Mouse (Mus musculus) forebrain, embryonic 12.5 days (tissue): ENCODE data around the gene 1600002K03Rik. TPM values are rescaled to one million over a fixed set of nuclear protein-coding genes. Genes with fewer than 3 reads are reported as not detected.
A peak's percentile ranks its signal among the peaks of the same experiment; 100 is the strongest.
"Not testable (repeated sequence)": the region's sequence is repeated elsewhere in the genome, so short reads cannot be mapped to it uniquely, and the experiment has no call there.

Source experiments
- ATAC-seq: fragments of 200-750 bp; cut with Nextera tagmentation; 2 replicates; pipeline ENCODE4 v1.8.0; 2017; ENCODE audit warnings: moderate TSS enrichment; ENCODE audit not compliant: low FRiP score
- H3K27ac ChIP-seq: fragments of 300-500 bp; sonication (generic); 2 replicates; pipeline ENCODE4 v1.5.1; 2016; ENCODE audit warnings: mild to moderate bottlenecking
- H3K27me3 ChIP-seq: fragments of 300-500 bp; sonication (generic); 2 replicates; pipeline ENCODE4 v1.6.1; 2016; ENCODE audit warnings: mild to moderate bottlenecking
- H3K36me3 ChIP-seq: fragments of 300-500 bp; sonication (generic); replicated peaks from 2 replicates; pipeline ENCODE4 v1.6.1; 2016; ENCODE audit warnings: mild to moderate bottlenecking
- H3K4me1 ChIP-seq: fragments of 300-500 bp; sonication (generic); 2 replicates; pipeline ENCODE4 v1.6.1; 2016
- H3K4me2 ChIP-seq: fragments of 300-500 bp; sonication (generic); 2 replicates; pipeline ENCODE4 v1.6.1; 2016; ENCODE audit warnings: mild to moderate bottlenecking, moderate library complexity
- H3K4me3 ChIP-seq: fragments of 300-500 bp; sonication (generic); replicated peaks from 2 replicates; pipeline ENCODE4 v1.5.1; 2016; ENCODE audit warnings: mild to moderate bottlenecking
- H3K9ac ChIP-seq: fragments of 300-500 bp; sonication (generic); 2 replicates; pipeline ENCODE4 v1.6.1; 2016; ENCODE audit warnings: mild to moderate bottlenecking
- H3K9me3 ChIP-seq: fragments of 300-500 bp; sonication (generic); 2 replicates; pipeline ENCODE4 v1.6.1; 2016
- WGBS: fragments of 180-500 bp; shearing (Covaris S2); methylation state at CpG from one replicate; pipeline ENCODE4 v1.1.7; 2016; 5-methylcytosine and 5-hydroxymethylcytosine counted together
- polyA plus RNA-seq: library from polyadenylated mRNA; unstranded; fragments of >200 nt; fragmentation: Nextera tagmentation; extraction: Ambion mirVana; gene quantifications from 2 replicates; pipeline ENCODE4 v1.2.1, GENCODE M21; 2016

Gene 1600002K03Rik
- polyA plus RNA-seq, 1 experiment from 2014 or later, result 11.1 TPM

DNA sequence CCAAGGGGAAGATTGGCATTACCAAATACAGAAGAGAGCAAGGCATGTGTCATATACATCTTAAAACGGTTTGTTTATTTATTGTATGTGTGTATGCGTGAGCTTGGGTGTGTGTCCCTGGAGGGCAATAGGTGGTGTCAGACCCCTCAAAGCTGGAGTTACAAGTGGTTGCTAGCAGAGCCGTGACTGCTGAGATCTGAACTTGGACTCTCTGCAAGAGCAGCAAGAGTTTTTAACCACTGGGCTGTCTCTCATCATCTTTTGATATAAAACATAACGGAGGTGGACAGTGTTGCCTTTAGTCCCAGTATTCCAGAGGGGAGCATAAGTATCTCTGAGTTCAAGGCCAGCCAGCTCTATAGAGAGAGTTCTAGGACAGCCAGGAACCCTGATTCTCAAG, 35.5 kb downstream of the 1600002K03Rik start:
- Histone ChIP-seq H3K27me3 (peaks cover 4% of the 10 kb centered on the region), H3K9ac (no peak overlapping the region), H3K36me3 (no peaks in the 10 kb centered on the region), H3K4me3 (no peak overlapping the region), H3K27ac (0 out of 2 replicates have a peak overlapping the region, but pooled peaks have one; percentile 72), H3K4me1 (peaks cover 37% of the 10 kb centered on the region), H3K9me3 (no peaks in the 10 kb centered on the region), H3K4me2 (peak overlapping the region; percentile 35; the same call in 1 of the 2 replicates)
- no peak for ATAC-seq
- WGBS, result 82% methylated on average over 4 of the region's 4 CpGs

DNA sequence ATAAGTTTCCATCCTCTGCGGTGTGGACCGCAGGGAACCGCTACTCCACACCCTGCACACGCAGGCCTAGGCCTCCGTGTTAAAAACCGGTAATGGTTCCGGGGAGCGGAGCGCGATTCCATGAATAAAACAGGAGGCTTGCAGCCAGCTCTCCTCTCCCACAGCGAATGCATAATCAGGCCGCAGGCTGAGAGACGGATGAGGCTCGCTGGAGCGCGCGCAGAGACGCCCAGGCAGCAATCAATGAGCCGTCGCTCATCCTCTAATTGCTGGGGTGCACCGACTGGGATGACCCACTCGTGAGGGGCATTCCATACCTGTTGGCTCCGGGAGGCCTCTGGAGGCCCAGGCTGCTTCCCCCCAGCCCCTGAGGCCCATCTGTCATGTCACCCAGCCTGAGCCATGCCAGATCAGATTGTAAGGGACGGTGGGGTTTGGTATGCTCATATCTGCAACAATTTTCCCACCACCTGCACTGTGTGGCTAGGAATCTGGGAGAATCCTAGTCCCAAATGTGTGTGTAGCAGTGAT, 36.2 kb downstream of the 1600002K03Rik start:
- peaks cover 34% of the 10 kb centered on the region for H3K4me1 ChIP-seq
- H3K36me3 ChIP-seq, result no peaks in the 10 kb centered on the region
- no peak overlapping the region for H3K4me3 ChIP-seq
- 0 out of 2 replicates have a peak overlapping the region, but pooled peaks have one; percentile 29 for H3K9ac ChIP-seq
- H3K9me3 ChIP-seq, result no peaks in the 10 kb centered on the region
- H3K27me3 ChIP-seq, result peaks cover 4% of the 10 kb centered on the region
- WGBS, result 4% methylated on average over 24 of the region's 24 CpGs
- H3K4me2 ChIP-seq, result peak overlapping the region; percentile 35
- H3K27ac ChIP-seq, result peak overlapping the region; percentile 72
- ATAC-seq, result peak; percentile 63

DNA sequence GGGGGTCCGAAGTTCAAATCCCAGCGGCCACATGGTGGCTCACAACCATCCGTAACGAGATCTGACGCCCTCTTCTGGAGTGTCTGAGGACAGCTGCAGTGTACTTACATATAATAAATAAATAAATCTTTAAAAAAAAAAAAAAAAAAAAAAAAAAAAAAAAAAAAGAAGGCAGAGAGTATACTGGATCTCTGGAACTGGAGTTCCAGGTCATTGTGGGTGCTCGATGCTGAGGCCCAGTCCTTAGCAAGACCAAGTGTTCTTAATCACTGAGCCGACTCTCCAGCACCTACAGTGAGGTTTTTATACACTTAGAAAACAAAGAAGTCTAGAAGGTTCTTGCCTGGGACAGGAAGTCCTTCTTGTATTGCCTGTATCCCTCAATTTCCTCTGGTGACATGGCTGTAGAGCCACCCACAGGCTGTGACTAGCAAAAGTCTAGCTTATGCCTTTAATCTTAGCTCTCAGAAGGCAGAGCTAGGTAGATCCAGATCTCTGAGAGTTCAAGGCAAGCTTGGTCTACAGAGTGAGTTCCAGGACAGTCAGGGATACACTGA, 38.9 kb downstream of the 1600002K03Rik start:
- not testable (repeated sequence) for ATAC-seq, H3K27me3 ChIP-seq, H3K4me3 ChIP-seq, H3K36me3 ChIP-seq, H3K27ac ChIP-seq, H3K4me2 ChIP-seq, H3K9ac ChIP-seq, H3K9me3 ChIP-seq
- WGBS, result 71% methylated on average over 7 of the region's 7 CpGs
- peaks cover 46% of the 10 kb centered on the region for H3K4me1 ChIP-seq

- Histone ChIP-seq H3K4me3 (no peak overlapping the region), H3K4me2 (0 out of 2 replicates have a peak overlapping the region, but pooled peaks have one; percentile 15), H3K27ac (peak overlapping the region; percentile 71), H3K36me3 (no peaks in the 10 kb centered on the region), H3K9ac (no peak overlapping the region), H3K4me1 (peaks cover 19% of the 10 kb centered on the region), H3K9me3 (no peaks in the 10 kb centered on the region), H3K27me3 (no peaks in the 10 kb centered on the region)
- 9% methylated on average over 16 of the region's 16 CpGs for WGBS
- 0 out of 2 replicates have a peak, but pooled peaks have one; percentile 41 for ATAC-seq
Observed at GRCm38 (mm10) chr10:80215048-80215772, 42.5 kb downstream of the 1600002K03Rik start.

- ATAC-seq, result no peak
- 42% methylated on average over 8 of the region's 9 CpGs for WGBS
- Histone ChIP-seq H3K9me3 (no peaks in the 10 kb centered on the region), H3K4me1 (peaks cover 25% of the 10 kb centered on the region), H3K27ac (no peak overlapping the region), H3K36me3 (no peaks in the 10 kb centered on the region), H3K4me2 (no peak overlapping the region), H3K4me3 (no peak overlapping the region), H3K9ac (no peak overlapping the region), H3K27me3 (peaks cover 3% of the 10 kb centered on the region; the same call in 1 of the 2 replicates)
Observed at GRCm38 (mm10) chr10:80220676-80221075, 47.9 kb downstream of the 1600002K03Rik start.

- H3K4me2 ChIP-seq, H3K27ac ChIP-seq, ATAC-seq, H3K27me3 ChIP-seq, H3K9me3 ChIP-seq, H3K36me3 ChIP-seq, H3K9ac ChIP-seq, H3K4me3 ChIP-seq: not testable (repeated sequence)
- WGBS, result 86% methylated on average over 2 of the region's 2 CpGs
- peaks cover 38% of the 10 kb centered on the region for H3K4me1 ChIP-seq
Observed at GRCm38 (mm10) chr10:80223137-80223536, 50.4 kb downstream of the 1600002K03Rik start.

Other genes with a start within 250 kb of the 1600002K03Rik start
- 4.5 and 4.7 TPM in 2 replicates for gene Arid3a, start 245.9 kb upstream of the 1600002K03Rik start, polyA plus RNA-seq
- 94.4 and 96.0 TPM in 2 replicates for gene Wdr18, start 212.8 kb upstream of the 1600002K03Rik start, polyA plus RNA-seq
- gene Grin3b, start 202.2 kb upstream of the 1600002K03Rik start, polyA plus RNA-seq, result 0.46 TPM in 2 replicates
- 14.7 and 19.2 TPM in 2 replicates for gene Tmem259, start 188.6 kb upstream of the 1600002K03Rik start, polyA plus RNA-seq
- gene Cnn2, start 184.4 kb upstream of the 1600002K03Rik start, polyA plus RNA-seq, result 85.5 and 115 TPM in 2 replicates
- gene Abca7, start 176.4 kb upstream of the 1600002K03Rik start, polyA plus RNA-seq, result 5.8 and 5.9 TPM in 2 replicates
- gene Arhgap45, start 156.3 kb upstream of the 1600002K03Rik start, polyA plus RNA-seq, result 3.4 and 3.6 TPM in 2 replicates
- 183 and 184 TPM in 2 replicates for gene Polr2e, start 133.1 kb upstream of the 1600002K03Rik start, polyA plus RNA-seq
- gene Gpx4, start 125.8 kb upstream of the 1600002K03Rik start, polyA plus RNA-seq, result 434 and 458 TPM in 2 replicates
- gene Sbno2, start 67.4 kb upstream of the 1600002K03Rik start, polyA plus RNA-seq, result 14.8 and 16.4 TPM in 2 replicates
- gene Stk11, start 57.1 kb upstream of the 1600002K03Rik start, polyA plus RNA-seq, result 20.8 and 23.2 TPM in 2 replicates
- gene Atp5d, start 34.3 kb upstream of the 1600002K03Rik start, polyA plus RNA-seq, result 405 and 428 TPM in 2 replicates
- gene Cbarp, start 32.1 kb upstream of the 1600002K03Rik start, polyA plus RNA-seq, result 13.2 and 13.8 TPM in 2 replicates
- gene Midn, start 24.7 kb upstream of the 1600002K03Rik start, polyA plus RNA-seq, result 45.0 and 50.3 TPM in 2 replicates
- gene Cirbp, start 7.0 kb upstream of the 1600002K03Rik start, polyA plus RNA-seq, result 224 and 240 TPM in 2 replicates
- gene Efna2, start 6.5 kb downstream of the 1600002K03Rik start, polyA plus RNA-seq, result 36.4 and 48.9 TPM in 2 replicates
- gene Mum1, start 53.5 kb downstream of the 1600002K03Rik start, polyA plus RNA-seq, result 55.5 and 58.4 TPM in 2 replicates
- 201 and 216 TPM in 2 replicates for gene Ndufs7, start 76.2 kb downstream of the 1600002K03Rik start, polyA plus RNA-seq
- gene Gamt, start 88.1 kb downstream of the 1600002K03Rik start, polyA plus RNA-seq, result 15.9 and 19.0 TPM in 2 replicates
- gene Dazap1, start 88.5 kb downstream of the 1600002K03Rik start, polyA plus RNA-seq, result 65.1 and 69.7 TPM in 2 replicates
- 708 and 760 TPM in 2 replicates for gene Rps15, start 119.5 kb downstream of the 1600002K03Rik start, polyA plus RNA-seq
- 144 and 165 TPM in 2 replicates for gene Apc2, start 123.0 kb downstream of the 1600002K03Rik start, polyA plus RNA-seq
- 42.6 and 44.4 TPM in 2 replicates for gene 2310011J03Rik, start 147.6 kb downstream of the 1600002K03Rik start, polyA plus RNA-seq
- gene Pcsk4, start 156.6 kb downstream of the 1600002K03Rik start, polyA plus RNA-seq, result 3.7 and 3.8 TPM in 2 replicates
- gene Reep6, start 157.0 kb downstream of the 1600002K03Rik start, polyA plus RNA-seq, result 4.1 and 4.4 TPM in 2 replicates
- gene Adamtsl5, start 175.5 kb downstream of the 1600002K03Rik start, polyA plus RNA-seq, result 0.17 and 0.55 TPM in 2 replicates
- 0.23 and 0.40 TPM in 2 replicates for gene Plk5, start 183.5 kb downstream of the 1600002K03Rik start, polyA plus RNA-seq
- gene Mex3d, start 214.7 kb downstream of the 1600002K03Rik start, polyA plus RNA-seq, result 17.3 and 21.3 TPM in 2 replicates
- gene Mbd3, start 226.6 kb downstream of the 1600002K03Rik start, polyA plus RNA-seq, result 312 and 327 TPM in 2 replicates
- gene Uqcr11, start 233.9 kb downstream of the 1600002K03Rik start, polyA plus RNA-seq, result 371 and 400 TPM in 2 replicates